Mouse (Mus musculus) bone marrow macrophage, adult 2 months (primary cell): ENCODE results near the gene Gpr150.

Experiments used
- CTCF ChIP-seq: IDR thresholded peaks from 2 replicates; pipeline ENCODE4 v1.5.1; 2012; ENCODE audit warnings: low read depth, mild to moderate bottlenecking, low read length, moderate library complexity
- POLR2A ChIP-seq: IDR thresholded peaks from 2 replicates; pipeline ENCODE4 v1.6.1; 2012; ENCODE audit warnings: mild to moderate bottlenecking, low read depth, low read length, borderline replicate concordance

DNA sequence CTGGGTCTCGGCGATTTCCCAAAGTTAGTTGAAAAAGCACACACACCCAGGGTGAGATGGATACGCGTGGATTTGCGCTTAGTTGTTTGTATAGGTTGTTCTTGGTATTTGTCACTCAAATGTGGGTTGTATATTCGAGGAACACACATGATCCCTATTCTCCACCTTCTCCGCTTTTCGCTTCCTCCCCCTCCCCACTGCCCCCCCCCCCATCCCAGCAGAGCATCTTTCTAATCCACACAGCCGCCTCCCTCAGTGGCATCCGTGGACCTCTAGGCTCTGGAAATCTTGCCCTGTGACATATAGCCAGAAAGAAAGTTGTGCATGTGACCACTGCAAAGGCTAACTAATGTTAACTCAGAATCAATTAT, at the start of gene Gpr150:
- TF ChIP-seq POLR2A, result no peak
- TF ChIP-seq CTCF, result no peak
